Mouse (Mus musculus) kidney, embryonic 14.5 days (tissue): ENCODE data around the gene Tmem129. TPM values are rescaled to one million over a fixed set of nuclear protein-coding genes. Genes with fewer than 3 reads are reported as not detected.
A peak's percentile ranks its signal among the peaks of the same experiment; 100 is the strongest.

Source experiments
- ATAC-seq: fragments of 200-750 bp; cut with Nextera tagmentation; 2 replicates; pipeline ENCODE4 v1.8.0; 2017; ENCODE audit warnings: moderate number of reproducible peaks, mild to moderate bottlenecking, moderate TSS enrichment, moderate library complexity; ENCODE audit not compliant: low FRiP score, low TSS enrichment
- H3K27ac ChIP-seq: fragments of 300-500 bp; sonication (generic); 2 replicates; pipeline ENCODE4 v1.5.1; 2014; ENCODE audit warnings: low read depth, mild to moderate bottlenecking, low read length, moderate library complexity, mixed read lengths
- H3K27me3 ChIP-seq: fragments of 300-500 bp; sonication (generic); 2 replicates; pipeline ENCODE4 v1.6.1; 2014; ENCODE audit warnings: mild to moderate bottlenecking, low read length; ENCODE audit not compliant: control insufficient read depth, insufficient read depth
- H3K36me3 ChIP-seq: fragments of 300-500 bp; sonication (generic); 2 replicates; pipeline ENCODE4 v1.6.1; 2014; ENCODE audit warnings: low read length, mixed read lengths; ENCODE audit not compliant: control insufficient read depth, insufficient read depth
- H3K4me1 ChIP-seq: fragments of 300-500 bp; sonication (generic); 2 replicates; pipeline ENCODE4 v1.6.1; 2014; ENCODE audit warnings: low read length, mixed read lengths; ENCODE audit not compliant: control insufficient read depth, insufficient read depth
- H3K4me2 ChIP-seq: fragments of 300-500 bp; sonication (generic); replicated peaks from 2 replicates; pipeline ENCODE4 v1.6.1; 2014; ENCODE audit warnings: low read depth, mild to moderate bottlenecking, low read length
- H3K4me3 ChIP-seq: fragments of 300-500 bp; sonication (generic); 2 replicates; pipeline ENCODE4 v1.5.1; 2014; ENCODE audit warnings: mild to moderate bottlenecking, low read length
- H3K9ac ChIP-seq: fragments of 300-500 bp; sonication (generic); 2 replicates; pipeline ENCODE4 v1.6.1; 2014; ENCODE audit warnings: low read depth, mild to moderate bottlenecking, low read length, moderate library complexity
- H3K9me3 ChIP-seq: fragments of 300-500 bp; sonication (generic); 2 replicates; pipeline ENCODE4 v1.6.1; 2016; ENCODE audit warnings: low read length; ENCODE audit not compliant: control insufficient read depth
- WGBS: fragments of 180-500 bp; shearing (Covaris S2); extraction: QIAGEN DNeasy Blood & Tissue Kit; methylation state at CpG from one replicate; pipeline ENCODE4 v1.1.7; 2014; 5-methylcytosine and 5-hydroxymethylcytosine counted together
- polyA plus RNA-seq: library from polyadenylated mRNA; unstranded; fragments of >200 nt; fragmentation: Nextera tagmentation; extraction: Ambion mirVana; gene quantifications from 2 replicates; pipeline ENCODE4 v1.2.1, GENCODE M21; 2014

The Tmem129 gene
- polyA plus RNA-seq, 1 experiment from 2014 or later = 37.7 TPM

GRCm38 (mm10) chr5:33689852-33690645 lies 31.8 kb upstream of the Tmem129 start:
- H3K27me3 ChIP-seq = no peaks in the 10 kb centered on the region; the same call in 1 of the 2 replicates
- H3K4me2 ChIP-seq = no peak overlapping the region
- H3K9ac ChIP-seq = 0 out of 2 replicates have a peak overlapping the region, but pooled peaks have one; percentile 12
- peaks cover 40% of the 10 kb centered on the region for H3K4me1 ChIP-seq
- ATAC-seq = peak; percentile 8; the same call in 1 of the 2 replicates
- 77% methylated on average over 11 of the region's 11 CpGs for WGBS
- no peak overlapping the region for H3K27ac ChIP-seq
- H3K36me3 ChIP-seq = no peaks in the 10 kb centered on the region
- H3K9me3 ChIP-seq = no peaks in the 10 kb centered on the region
- no peak overlapping the region for H3K4me3 ChIP-seq

GRCm38 (mm10) chr5:33689221-33689844 lies 31.1 kb upstream of the Tmem129 start:
- Histone ChIP-seq H3K9ac (no peak overlapping the region), H3K4me2 (no peak overlapping the region), H3K27me3 (no peaks in the 10 kb centered on the region; the same call in 1 of the 2 replicates), H3K9me3 (no peaks in the 10 kb centered on the region), H3K4me1 (peaks cover 33% of the 10 kb centered on the region), H3K4me3 (no peak overlapping the region), H3K36me3 (no peaks in the 10 kb centered on the region), H3K27ac (no peak overlapping the region)
- WGBS = 51% methylated on average over 20 of the region's 20 CpGs
- ATAC-seq = no peak; the same call in 1 of the 2 replicates

- Histone ChIP-seq H3K4me1 (peaks cover 30% of the 10 kb centered on the region), H3K4me3 (no peak overlapping the region), H3K9me3 (no peaks in the 10 kb centered on the region), H3K27ac (no peak overlapping the region), H3K9ac (no peak overlapping the region), H3K4me2 (no peak overlapping the region), H3K36me3 (no peaks in the 10 kb centered on the region), H3K27me3 (no peaks in the 10 kb centered on the region; the same call in 1 of the 2 replicates)
- WGBS = 64% methylated on average over 14 of the region's 14 CpGs
- ATAC-seq = no peak
Measured at GRCm38 (mm10) chr5:33688278-33689220, 30.3 kb upstream of the Tmem129 start.

GRCm38 (mm10) chr5:33687142-33687541 lies 28.9 kb upstream of the Tmem129 start:
- Histone ChIP-seq H3K27ac (no peak overlapping the region), H3K36me3 (no peaks in the 10 kb centered on the region), H3K9me3 (no peaks in the 10 kb centered on the region), H3K4me3 (no peak overlapping the region), H3K27me3 (no peaks in the 10 kb centered on the region), H3K9ac (no peak overlapping the region), H3K4me2 (no peak overlapping the region), H3K4me1 (peaks cover 19% of the 10 kb centered on the region)
- WGBS = 69% methylated on average over 4 of the region's 4 CpGs
- no peak for ATAC-seq

GRCm38 (mm10) chr5:33684932-33685331 lies 26.7 kb upstream of the Tmem129 start:
- peaks cover 10% of the 10 kb centered on the region for H3K4me1 ChIP-seq
- no peaks in the 10 kb centered on the region for H3K27me3 ChIP-seq
- H3K9ac ChIP-seq = no peak overlapping the region
- ATAC-seq = no peak
- no peaks in the 10 kb centered on the region for H3K36me3 ChIP-seq
- WGBS = 98% methylated on average over 4 of the region's 4 CpGs
- no peak overlapping the region for H3K27ac ChIP-seq
- H3K9me3 ChIP-seq = no peaks in the 10 kb centered on the region
- no peak overlapping the region for H3K4me3 ChIP-seq
- H3K4me2 ChIP-seq = no peak overlapping the region

- H3K4me1 ChIP-seq = peaks cover 1% of the 10 kb centered on the region; the same call in 1 of the 2 replicates
- H3K4me3 ChIP-seq = no peak overlapping the region
- H3K27ac ChIP-seq = no peak overlapping the region
- H3K9me3 ChIP-seq = no peaks in the 10 kb centered on the region
- H3K9ac ChIP-seq = no peak overlapping the region
- no peak overlapping the region for H3K4me2 ChIP-seq
- no peaks in the 10 kb centered on the region for H3K27me3 ChIP-seq
- ATAC-seq = peak; percentile 74; the same call in 1 of the 2 replicates
- no peaks in the 10 kb centered on the region for H3K36me3 ChIP-seq
- 54% methylated on average over 7 of the region's 7 CpGs for WGBS
Measured at GRCm38 (mm10) chr5:33683897-33684652, 25.9 kb upstream of the Tmem129 start.

- Histone ChIP-seq H3K9me3 (no peaks in the 10 kb centered on the region), H3K36me3 (no peaks in the 10 kb centered on the region), H3K9ac (no peak overlapping the region), H3K4me2 (no peak overlapping the region), H3K4me1 (no peaks in the 10 kb centered on the region), H3K4me3 (no peak overlapping the region), H3K27ac (no peak overlapping the region), H3K27me3 (no peaks in the 10 kb centered on the region)
- no peak for ATAC-seq
- 73% methylated on average over 4 of the region's 4 CpGs for WGBS
Measured at GRCm38 (mm10) chr5:33682963-33683362, 24.7 kb upstream of the Tmem129 start.
